Mouse (Mus musculus) lung, adult 18-20 months (tissue): ENCODE data around the gene H2al1a.

ENCODE experiments used
- DNase-seq, 2 experiments: peaks; one replicate each; pipeline ENCODE4 v3.0.0; 2022; ENCODE audit warnings: mixed read lengths in 2 of 2

H2al1a gene

GRCm38 (mm10) chrX:11346756-11347155 lies 47.7 kb downstream of the H2al1a start:
- DNase-seq: no peak
